Mouse (Mus musculus) naive thymus-derived CD4-positive, alpha-beta T cell, adult 2 months (primary cell): ENCODE results near the gene Gas6.

Experiments used
- DNase-seq: peaks from one replicate; pipeline ENCODE4 v3.0.0-alpha.2; 2011; ENCODE audit warnings: low read depth

The Gas6 gene

GRCm38 (mm10) chr8:13493858-13494631, at the start of gene Gas6:
Gas6 (minus strand) TSS chr8:13494490.
- peak; percentile 9 for DNase-seq

GRCm38 (mm10) chr8:13541526-13541925, 47.2 kb upstream of the Gas6 start:
- DNase-seq, result no peak

- no peak for DNase-seq
Measured at GRCm38 (mm10) chr8:13540122-13540521, 45.8 kb upstream of the Gas6 start.

GRCm38 (mm10) chr8:13538821-13539220, 44.5 kb upstream of the Gas6 start:
- DNase-seq, result no peak

GRCm38 (mm10) chr8:13537102-13537501, 42.8 kb upstream of the Gas6 start:
- DNase-seq, result no peak

- no peak for DNase-seq
Measured at GRCm38 (mm10) chr8:13533123-13533522, 38.8 kb upstream of the Gas6 start.

GRCm38 (mm10) chr8:13531602-13532171, 37.4 kb upstream of the Gas6 start:
- no peak for DNase-seq

GRCm38 (mm10) chr8:13530941-13531340, 36.7 kb upstream of the Gas6 start:
- no peak for DNase-seq

GRCm38 (mm10) chr8:13530401-13530800, 36.1 kb upstream of the Gas6 start:
- DNase-seq, result no peak

- DNase-seq, result no peak
Measured at GRCm38 (mm10) chr8:13529891-13530316, 35.6 kb upstream of the Gas6 start.

GRCm38 (mm10) chr8:13529011-13529840, 34.9 kb upstream of the Gas6 start:
- DNase-seq, result no peak

GRCm38 (mm10) chr8:13521392-13521791, 27.1 kb upstream of the Gas6 start:
- DNase-seq, result no peak

- DNase-seq, result no peak
Measured at GRCm38 (mm10) chr8:13520349-13520748, 26.1 kb upstream of the Gas6 start.

- DNase-seq, result no peak
Measured at GRCm38 (mm10) chr8:13519503-13519902, 25.2 kb upstream of the Gas6 start.

- DNase-seq, result no peak
Measured at GRCm38 (mm10) chr8:13517284-13517781, 23.0 kb upstream of the Gas6 start.

- no peak for DNase-seq
Measured at GRCm38 (mm10) chr8:13516728-13517127, 22.4 kb upstream of the Gas6 start.

- DNase-seq, result no peak
Measured at GRCm38 (mm10) chr8:13516011-13516442, 21.7 kb upstream of the Gas6 start.

- DNase-seq, result no peak
Measured at GRCm38 (mm10) chr8:13513556-13514370, 19.5 kb upstream of the Gas6 start.

GRCm38 (mm10) chr8:13512677-13513076, 18.4 kb upstream of the Gas6 start:
- no peak for DNase-seq

GRCm38 (mm10) chr8:13512016-13512415, 17.7 kb upstream of the Gas6 start:
- DNase-seq, result no peak

- no peak for DNase-seq
Measured at GRCm38 (mm10) chr8:13507284-13507937, 13.1 kb upstream of the Gas6 start.
